Mouse (Mus musculus): Measurements from ENCODE around the gene Bbs12.

The Bbs12 gene

GRCm38 (mm10) chr3:37312370-37312941, at the start of gene Bbs12, which contains the start of gene Cetn4:
TSS of gene Bbs12 (plus strand) at chr3:37312554.
TSS of gene Cetn4 (minus strand) at chr3:37312708.
- peak; percentile 92 to 97 for DNase-seq

- DNase-seq = no peak
Observed at GRCm38 (mm10) chr3:37268338-37268737, 44.0 kb upstream of the Bbs12 start.

GRCm38 (mm10) chr3:37269926-37270325, 42.4 kb upstream of the Bbs12 start:
- no peak for DNase-seq

- peak; percentile 21 to 62 for DNase-seq
Observed at GRCm38 (mm10) chr3:37271209-37271608, 41.1 kb upstream of the Bbs12 start.

- DNase-seq = no peak
Observed at GRCm38 (mm10) chr3:37273092-37273491, 39.3 kb upstream of the Bbs12 start.

GRCm38 (mm10) chr3:37274661-37275060, 37.7 kb upstream of the Bbs12 start:
- no peak for DNase-seq

- DNase-seq = no peak
Observed at GRCm38 (mm10) chr3:37280221-37280620, 32.1 kb upstream of the Bbs12 start.

GRCm38 (mm10) chr3:37280871-37281270, 31.5 kb upstream of the Bbs12 start:
- DNase-seq = peak; percentile 14 to 17

- DNase-seq = no peak
Observed at GRCm38 (mm10) chr3:37282299-37282922, 29.9 kb upstream of the Bbs12 start.

GRCm38 (mm10) chr3:37283234-37283633, 29.1 kb upstream of the Bbs12 start:
- no peak for DNase-seq

- DNase-seq = no peak
Observed at GRCm38 (mm10) chr3:37289237-37289636, 23.1 kb upstream of the Bbs12 start.

GRCm38 (mm10) chr3:37290881-37291541, 21.3 kb upstream of the Bbs12 start:
- no peak for DNase-seq

GRCm38 (mm10) chr3:37291929-37292328, 20.4 kb upstream of the Bbs12 start:
- DNase-seq = no peak

GRCm38 (mm10) chr3:37292654-37293053, 19.7 kb upstream of the Bbs12 start:
- DNase-seq = no peak

- no peak for DNase-seq
Observed at GRCm38 (mm10) chr3:37299470-37299869, 12.9 kb upstream of the Bbs12 start.

GRCm38 (mm10) chr3:37302685-37303084, 9.7 kb upstream of the Bbs12 start:
- peak in 1 of 2 experiments; percentile 43 for DNase-seq

GRCm38 (mm10) chr3:37303392-37304139, 8.8 kb upstream of the Bbs12 start:
- no peak for DNase-seq

- no peak for DNase-seq
Observed at GRCm38 (mm10) chr3:37311897-37312369, 421 bp upstream of the Bbs12 start.

GRCm38 (mm10) chr3:37313371-37313770, 1.0 kb downstream of the Bbs12 start:
- peak in 1 of 2 experiments; percentile 9 for DNase-seq

- DNase-seq = no peak
Observed at GRCm38 (mm10) chr3:37316233-37316632, 3.9 kb downstream of the Bbs12 start.

GRCm38 (mm10) chr3:37324310-37324709, 12.0 kb downstream of the Bbs12 start:
- DNase-seq = no peak

GRCm38 (mm10) chr3:37325317-37326112, 13.2 kb downstream of the Bbs12 start:
- no peak for DNase-seq
